Mouse (Mus musculus) large intestine, adult 2 months (tissue): ENCODE measurements around the gene Pbx1. TPM values are rescaled to one million over a fixed set of nuclear protein-coding genes. Genes with fewer than 3 reads are reported as not detected.

Source experiments
- DNase-seq: peaks from one replicate; pipeline ENCODE4 v3.0.0-alpha.2; 2012; ENCODE audit warnings: low read depth, low spot score
- WGBS: fragments of 180-500 bp; shearing (Covaris S2); methylation state at CpG from one replicate; pipeline ENCODE4 v1.1.7; 2018; 5-methylcytosine and 5-hydroxymethylcytosine counted together
- polyA plus RNA-seq: library from polyadenylated mRNA; depleted of rRNA; stranded (reverse); fragments of >200 nt; gene quantifications from 2 replicates; pipeline ENCODE4 v1.2.3, GENCODE M21; 2012

Pbx1 gene
- polyA plus RNA-seq, 1 experiment, result 11.1 TPM

- WGBS, result 67% methylated on average over 2 of the region's 2 CpGs
- DNase-seq, result no peak
These were observed 145.0 kb downstream of the Pbx1 start for GRCm38 (mm10) chr1:168286862-168287650.

GRCm38 (mm10) chr1:168284566-168285141 is 147.4 kb downstream of the Pbx1 start:
- WGBS, result 65% methylated on average over 9 of the region's 9 CpGs
- no peak for DNase-seq

GRCm38 (mm10) chr1:168283841-168284565 is 148.1 kb downstream of the Pbx1 start:
- 83% methylated on average over 15 of the region's 15 CpGs for WGBS
- no peak for DNase-seq

GRCm38 (mm10) chr1:168283421-168283820 is 148.6 kb downstream of the Pbx1 start:
- no peak for DNase-seq
- WGBS, result 76% methylated on average over 2 of the region's 2 CpGs

- no peak for DNase-seq
- 90% methylated on average over 5 of the region's 5 CpGs for WGBS
These were observed 156.4 kb downstream of the Pbx1 start for GRCm38 (mm10) chr1:168275678-168276077.

GRCm38 (mm10) chr1:168274296-168274695 is 157.8 kb downstream of the Pbx1 start:
- DNase-seq, result no peak
- WGBS, result 91% methylated on average over 4 of the region's 4 CpGs

- 55% methylated on average over 2 of the region's 2 CpGs for WGBS
These were observed 160.0 kb downstream of the Pbx1 start for GRCm38 (mm10) chr1:168272091-168272490.

GRCm38 (mm10) chr1:168271207-168271606 is 160.9 kb downstream of the Pbx1 start:
- DNase-seq, result no peak
- WGBS, result 93% methylated on average over 4 of the region's 4 CpGs

More at GRCm38 (mm10) chr1:168272091-168272490, 160.0 kb downstream of the Pbx1 start:
- no peak for DNase-seq

GRCm38 (mm10) chr1:168268751-168269623 is 163.1 kb downstream of the Pbx1 start:
- WGBS, result 81% methylated on average over 12 of the region's 12 CpGs
- DNase-seq, result no peak

- WGBS, result 87% methylated on average over 4 of the region's 4 CpGs
- DNase-seq, result no peak
These were observed 163.8 kb downstream of the Pbx1 start for GRCm38 (mm10) chr1:168268224-168268623.

- no peak for DNase-seq
- 87% methylated on average over 12 of the region's 12 CpGs for WGBS
These were observed 166.3 kb downstream of the Pbx1 start for GRCm38 (mm10) chr1:168265594-168266390.

GRCm38 (mm10) chr1:168265090-168265489 is 167.0 kb downstream of the Pbx1 start:
- WGBS, result 94% methylated on average over 5 of the region's 5 CpGs
- DNase-seq, result no peak

GRCm38 (mm10) chr1:168260391-168260790 is 171.7 kb downstream of the Pbx1 start:
- WGBS, result 86% methylated on average over 3 of the region's 3 CpGs
- no peak for DNase-seq

- DNase-seq, result no peak
- 93% methylated on average over 7 of the region's 7 CpGs for WGBS
These were observed 173.2 kb downstream of the Pbx1 start for GRCm38 (mm10) chr1:168258856-168259255.

- no peak for DNase-seq
- 96% methylated on average over 9 of the region's 9 CpGs for WGBS
These were observed 176.6 kb downstream of the Pbx1 start for GRCm38 (mm10) chr1:168255347-168255908.

- DNase-seq, result no peak
- 63% methylated on average over 10 of the region's 10 CpGs for WGBS
These were observed 184.9 kb downstream of the Pbx1 start for GRCm38 (mm10) chr1:168246968-168247724.

- WGBS, result 75% methylated on average over 5 of the region's 5 CpGs
- DNase-seq, result no peak
These were observed 186.5 kb downstream of the Pbx1 start for GRCm38 (mm10) chr1:168245539-168245938.

- 64% methylated on average over 12 of the region's 12 CpGs for WGBS
- no peak for DNase-seq
These were observed 188.3 kb downstream of the Pbx1 start for GRCm38 (mm10) chr1:168243759-168244158.
